Mouse (Mus musculus) adrenal gland, postnatal 14 days (tissue): Measurements from ENCODE around the gene Nvl. TPM values are rescaled to one million over a fixed set of nuclear protein-coding genes. Genes with fewer than 3 reads are reported as not detected.

Source experiments
- DNase-seq: peaks from one replicate; pipeline ENCODE4 v3.0.0; 2021; ENCODE audit warnings: mixed read lengths
- total RNA-seq: library from RNA; stranded (reverse); gene quantifications from 2 replicates; pipeline ENCODE4 v1.2.3, GENCODE M21; 2021

Nvl gene
- total RNA-seq, 1 experiment from 2014 or later, result 17.4 TPM

- DNase-seq, result no peak
These were observed 75.7 kb downstream of the Nvl start for GRCm38 (mm10) chr1:181068344-181068743.

GRCm38 (mm10) chr1:181064648-181065047 lies 79.4 kb downstream of the Nvl start:
- DNase-seq, result peak; percentile 14

- DNase-seq, result no peak
These were observed 80.0 kb downstream of the Nvl start for GRCm38 (mm10) chr1:181063991-181064390.

GRCm38 (mm10) chr1:181061784-181062485 lies 82.1 kb downstream of the Nvl start:
- DNase-seq, result no peak

- DNase-seq, result no peak
These were observed 91.1 kb downstream of the Nvl start for GRCm38 (mm10) chr1:181052898-181053297.

GRCm38 (mm10) chr1:181050937-181051336 lies 93.1 kb downstream of the Nvl start, which contains the start of gene 9130409I23Rik:
Gene 9130409I23Rik, plus strand, starts transcription at chr1:181051237.
- DNase-seq, result no peak

- DNase-seq, result no peak
These were observed 94.6 kb downstream of the Nvl start for GRCm38 (mm10) chr1:181049328-181049842.

GRCm38 (mm10) chr1:181047520-181047919 lies 96.5 kb downstream of the Nvl start:
- DNase-seq, result no peak

- no peak for DNase-seq
These were observed 104.4 kb downstream of the Nvl start for GRCm38 (mm10) chr1:181039652-181040051.

GRCm38 (mm10) chr1:181037623-181038022 lies 106.4 kb downstream of the Nvl start:
- no peak for DNase-seq

Other genes starting within 250 kb of the Nvl start
- 29.9 and 38.0 TPM in 2 replicates for gene Pycr2, start 239.9 kb downstream of the Nvl start, total RNA-seq
- 1.3 and 1.6 TPM in 2 replicates for gene Lefty1, start 209.2 kb downstream of the Nvl start, total RNA-seq
- gene Tmem63a, start 201.9 kb downstream of the Nvl start, total RNA-seq, result 44.4 and 56.2 TPM in 2 replicates
- gene Ephx1, start 123.3 kb downstream of the Nvl start, total RNA-seq, result 57.9 and 71.2 TPM in 2 replicates
- gene 9130409I23Rik, start 93.0 kb downstream of the Nvl start, total RNA-seq, result 0.30 TPM in 1 of 2 replicates, not detected in the other
- 44.2 and 47.9 TPM in 2 replicates for gene Cnih4, start 489 bp upstream of the Nvl start, total RNA-seq
- 137 and 139 TPM in 2 replicates for gene Wdr26, start 67.8 kb upstream of the Nvl start, total RNA-seq
- not detected in 2 replicates for gene Cnih3, start 208.4 kb upstream of the Nvl start, total RNA-seq